Mouse (Mus musculus) lung, postnatal 14 days (tissue): ENCODE results near the gene Nr2c1.

Source experiments
- DNase-seq: peaks from one replicate; pipeline ENCODE4 v3.0.0; 2021

The Nr2c1 gene

DNA sequence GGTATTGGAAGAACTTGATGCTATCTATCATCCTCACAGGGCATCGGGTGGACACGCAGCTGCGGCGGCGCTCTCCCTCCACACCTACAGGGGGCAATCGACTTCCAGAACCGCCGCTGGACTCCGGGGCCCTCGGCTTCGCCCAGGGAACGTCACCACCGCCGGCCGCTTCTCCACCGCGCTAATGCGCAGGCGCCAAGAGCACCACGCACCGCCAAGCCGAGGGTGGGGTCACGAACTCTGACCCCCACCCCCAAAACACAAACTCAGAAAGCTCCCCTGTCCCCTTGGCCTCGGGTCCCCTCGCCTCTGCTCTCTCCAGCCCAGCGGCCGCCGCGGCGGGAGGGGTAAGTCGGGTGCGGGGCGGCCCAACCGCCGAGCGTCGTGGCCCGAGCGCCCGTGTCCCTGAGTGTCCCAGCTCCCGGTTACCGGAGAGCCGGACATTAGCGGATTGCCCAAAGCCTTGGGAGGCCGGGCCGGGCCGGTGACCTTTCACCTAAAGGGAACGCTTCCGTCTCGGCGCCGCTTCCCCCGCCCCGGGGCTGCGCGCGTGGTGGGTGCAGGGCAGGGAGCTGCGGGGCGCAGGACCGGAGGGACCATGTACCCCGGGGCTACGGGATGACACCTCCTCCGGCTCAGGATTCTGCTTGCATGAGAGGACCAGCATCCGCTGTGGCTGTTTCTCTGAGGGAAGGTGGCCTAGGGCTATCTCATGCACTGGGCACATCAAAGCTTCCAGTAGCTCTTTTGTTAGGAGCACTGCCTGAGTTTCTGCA lies at the start of gene Nr2c1:
Nr2c1 (plus strand) TSS at position 268 of the 776 bp plus-strand sequence.
- peak; percentile 92 for DNase-seq

DNA sequence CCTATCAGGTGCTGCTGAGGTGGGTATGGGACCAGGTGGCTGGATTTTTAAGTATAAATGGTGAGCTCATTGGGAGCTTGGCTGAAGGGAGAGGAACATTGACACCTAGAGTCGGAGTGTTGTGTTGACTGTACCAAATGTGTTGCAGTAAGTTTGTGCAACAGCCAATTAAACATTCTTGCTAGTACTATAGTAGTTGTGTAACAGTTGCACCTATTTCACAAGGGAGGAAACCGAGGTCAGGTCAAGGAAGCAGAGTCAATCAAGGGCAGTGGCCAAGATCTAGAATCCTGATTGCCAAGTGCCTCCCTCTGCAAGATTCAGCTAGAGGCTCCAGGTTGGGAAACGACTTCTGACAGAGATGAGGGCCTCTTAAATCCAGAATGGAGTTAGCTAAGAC lies 49.7 kb upstream of the Nr2c1 start:
- peak; percentile 53 for DNase-seq

DNA sequence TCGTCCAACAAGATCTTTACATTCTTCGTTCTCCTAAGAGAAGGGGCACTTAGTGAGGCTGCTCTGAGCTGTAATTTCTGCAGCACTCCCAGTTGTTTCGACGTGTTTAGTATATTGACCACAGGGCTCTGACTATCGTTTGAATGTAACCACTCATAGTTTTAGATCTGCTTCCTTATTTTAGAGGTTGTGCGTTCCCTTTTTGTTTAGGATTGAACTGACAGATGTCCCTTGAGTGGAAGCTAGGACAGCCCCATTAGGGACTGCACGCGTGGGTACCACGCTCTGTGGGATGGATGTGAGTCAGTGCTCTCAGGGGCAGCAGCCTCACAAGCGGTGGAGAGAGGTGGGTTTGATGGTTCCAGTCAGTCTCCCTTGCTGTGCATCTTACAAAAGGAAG lies 42.3 kb upstream of the Nr2c1 start:
- no peak for DNase-seq

DNA sequence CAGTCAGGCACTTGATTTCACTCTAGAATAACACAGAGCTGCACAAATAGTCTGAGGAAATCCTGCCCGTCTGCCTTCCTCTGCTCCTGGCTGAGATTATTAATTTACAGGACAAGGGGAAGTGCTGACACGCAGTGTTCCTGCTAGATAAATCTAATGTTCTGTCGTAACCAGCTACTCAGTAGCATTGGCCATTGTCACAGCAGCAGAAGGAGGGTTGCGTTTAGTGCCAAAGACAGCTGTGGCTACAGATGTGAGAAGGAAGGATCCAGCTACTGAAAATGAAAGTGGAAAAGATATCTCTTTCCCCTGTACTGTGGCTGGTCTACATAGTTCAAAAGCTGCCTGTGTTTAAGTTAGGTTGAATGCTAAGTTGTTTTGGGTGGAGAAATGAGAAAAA lies 40.7 kb upstream of the Nr2c1 start:
- DNase-seq, result peak; percentile 39

DNA sequence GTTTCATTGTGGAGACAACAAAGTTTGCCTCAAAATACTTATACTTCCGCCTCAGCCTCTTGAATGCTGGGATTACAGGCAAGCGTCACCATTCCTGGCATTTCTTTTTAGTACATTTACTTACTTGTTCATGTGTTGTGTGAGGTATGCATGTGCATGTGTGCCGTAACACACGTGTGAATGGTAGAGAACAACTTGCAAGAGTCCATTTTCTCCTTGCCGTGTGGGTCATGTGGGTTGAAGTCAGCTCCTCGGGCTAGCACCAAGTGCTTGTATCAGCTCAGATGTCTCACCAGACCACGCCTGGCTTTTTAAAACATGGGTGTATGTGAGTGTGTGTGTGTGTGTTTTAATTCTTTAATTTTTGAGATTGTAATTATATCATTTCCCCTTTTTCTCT lies 40.2 kb upstream of the Nr2c1 start:
- DNase-seq, result no peak

DNA sequence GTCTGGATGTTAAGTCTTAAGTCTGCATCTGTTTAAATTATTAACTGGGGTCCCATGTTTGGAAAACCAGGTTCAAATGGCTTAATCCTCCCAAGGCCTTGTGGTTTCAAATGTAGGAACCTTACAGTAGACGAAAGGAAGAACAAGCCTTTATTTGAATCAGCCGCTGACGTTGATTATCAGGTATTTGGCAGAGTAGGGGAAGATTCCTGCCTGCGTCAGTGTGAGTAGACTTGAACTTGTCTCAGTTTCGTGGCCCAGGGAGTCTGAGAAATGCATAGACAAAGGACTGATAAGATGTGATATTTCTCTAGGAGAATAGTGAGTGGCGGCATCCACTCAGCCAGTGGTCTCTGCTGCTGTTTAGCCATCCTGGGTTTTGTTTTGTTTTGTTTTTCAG lies 39.0 kb upstream of the Nr2c1 start:
- DNase-seq, result no peak

DNA sequence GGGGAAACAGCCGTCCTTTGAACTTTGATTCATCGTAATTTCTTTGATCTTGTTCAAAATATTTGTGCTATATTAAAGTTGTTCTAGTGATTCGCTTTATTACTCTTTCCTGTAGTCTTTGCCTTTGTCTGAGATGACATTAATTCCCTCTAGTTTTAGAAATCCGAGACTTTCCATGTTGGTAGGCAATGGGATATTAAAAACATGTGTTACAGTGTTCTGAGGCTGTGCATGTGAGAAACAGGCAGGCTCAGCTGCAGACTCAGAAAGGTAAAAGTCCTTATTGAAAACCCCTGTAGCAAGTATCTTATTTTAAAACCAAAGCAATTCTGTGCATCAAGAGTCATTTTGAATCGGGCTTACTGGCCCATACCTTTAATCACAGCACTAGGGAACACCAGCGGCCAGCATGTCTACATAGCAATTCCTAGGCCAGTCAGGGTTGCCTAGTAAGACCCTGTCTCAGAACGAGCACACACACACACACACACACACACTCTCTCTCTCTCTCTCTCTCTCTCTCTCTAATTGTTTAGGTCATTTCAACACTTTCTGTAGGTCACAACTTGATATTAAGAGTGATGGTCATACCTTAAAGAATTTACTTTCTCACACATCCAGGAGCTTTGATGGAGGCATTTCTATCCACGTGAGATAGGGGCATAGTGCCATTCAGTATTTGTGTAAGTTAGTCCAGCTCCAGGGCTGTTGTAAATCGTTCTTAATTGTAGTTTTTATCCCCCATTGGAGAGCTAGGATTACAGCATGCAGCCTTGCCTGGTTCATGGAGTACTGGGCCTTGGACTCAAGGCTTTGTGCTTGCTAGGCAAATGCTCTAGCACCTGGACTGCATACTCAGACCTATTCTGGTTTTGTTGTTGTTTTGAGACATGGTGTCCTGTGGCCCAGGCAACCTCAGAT lies 36.7 kb upstream of the Nr2c1 start:
- DNase-seq, result no peak

DNA sequence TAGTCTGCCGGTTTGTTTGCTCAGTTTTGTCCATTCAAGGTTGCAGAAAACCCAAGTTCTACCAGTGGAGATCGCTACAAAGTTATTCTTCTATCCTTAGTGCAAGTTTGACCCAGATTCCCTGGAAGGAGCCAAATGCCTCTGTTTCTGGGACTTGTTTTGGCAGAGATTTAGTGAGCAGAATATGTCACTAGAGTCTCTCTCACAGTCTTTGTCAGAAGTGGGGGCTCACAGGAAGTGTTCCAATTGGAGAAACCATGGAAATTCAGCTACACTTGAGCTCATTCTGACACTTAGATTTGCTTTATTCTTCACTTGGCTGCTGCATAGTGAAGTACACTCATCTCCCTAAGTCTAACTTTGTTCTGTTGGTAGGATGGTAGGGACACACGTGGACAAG lies 35.6 kb upstream of the Nr2c1 start:
- no peak for DNase-seq

DNA sequence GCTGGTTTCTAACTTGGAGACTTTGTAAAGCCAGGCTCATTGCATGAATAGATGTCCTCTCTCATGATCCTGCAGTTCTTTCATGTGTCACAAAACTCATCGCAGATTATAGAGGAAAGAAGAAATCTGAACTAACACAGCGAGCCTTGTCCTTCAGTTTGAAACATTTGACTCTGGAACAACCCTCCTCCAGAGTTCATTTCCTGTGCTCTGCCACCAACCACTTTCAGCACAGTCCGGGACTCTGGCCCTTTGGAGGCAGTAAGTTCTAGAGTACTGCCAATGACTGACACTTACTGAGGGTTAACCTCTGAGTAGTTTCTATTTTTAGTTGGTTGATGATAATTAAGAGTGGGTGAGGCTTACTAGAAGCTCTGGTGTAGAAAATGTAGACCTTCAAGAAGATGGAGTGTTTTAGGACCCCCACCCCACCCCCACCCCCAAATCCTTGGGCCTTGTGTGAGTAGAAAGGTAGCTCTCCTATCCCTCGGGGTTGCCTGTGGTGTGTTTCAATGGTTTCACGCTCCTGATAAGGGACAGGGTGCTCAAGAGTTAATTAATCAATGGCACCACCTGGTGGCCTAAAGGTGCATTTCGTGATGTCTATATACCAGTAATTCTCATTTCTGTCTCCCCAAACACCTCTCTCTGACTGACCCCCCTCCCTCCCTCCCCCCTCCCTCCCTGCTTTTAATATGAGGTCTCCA lies 31.8 kb upstream of the Nr2c1 start:
- peak; percentile 90 for DNase-seq

DNA sequence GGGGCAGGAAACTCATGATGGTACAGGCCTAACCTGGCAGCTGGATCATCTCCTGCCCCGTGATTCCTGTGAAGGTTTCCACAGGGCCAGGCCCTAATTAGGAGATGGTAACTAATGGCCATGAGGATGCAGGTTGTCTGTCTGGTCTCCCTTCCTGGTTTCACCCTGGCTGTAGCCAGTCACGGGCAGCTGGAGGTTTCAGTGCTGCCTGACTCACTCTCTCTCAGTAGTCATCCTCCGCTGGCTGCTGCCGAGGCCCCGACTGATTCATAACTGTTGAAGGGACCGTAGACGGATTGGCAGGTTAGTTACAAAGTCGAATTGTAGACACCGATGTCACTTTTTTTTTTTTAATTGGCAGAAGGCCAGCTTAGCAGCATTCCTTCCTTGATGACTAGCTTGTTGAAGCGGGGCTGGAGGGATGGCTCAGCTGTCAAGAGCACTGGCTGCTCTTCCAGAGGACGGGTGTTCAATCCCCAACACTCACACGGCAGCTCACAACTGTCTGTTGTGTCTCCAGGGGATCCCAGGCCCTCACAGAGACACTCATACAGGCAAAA lies 31.0 kb upstream of the Nr2c1 start:
- no peak for DNase-seq

DNA sequence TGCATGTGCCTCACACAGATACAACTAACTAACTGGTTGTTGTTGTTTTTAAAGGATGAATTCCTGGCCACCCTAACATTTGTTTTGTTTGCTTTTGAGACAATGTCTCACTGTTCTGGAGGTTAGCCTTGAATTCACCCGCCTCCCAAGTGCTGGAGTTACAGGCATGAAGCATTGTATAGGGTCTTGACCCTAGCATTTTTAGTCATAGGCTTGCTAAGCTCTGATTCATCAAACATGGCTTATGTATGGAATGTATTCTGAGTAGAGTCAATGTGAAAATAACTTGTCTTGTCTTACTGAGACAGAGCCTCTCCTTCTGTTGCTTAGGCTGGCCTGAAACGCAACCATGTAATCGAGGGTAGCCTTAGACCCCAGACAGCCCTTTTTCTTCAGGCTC lies 29.9 kb upstream of the Nr2c1 start:
- DNase-seq, result no peak

DNA sequence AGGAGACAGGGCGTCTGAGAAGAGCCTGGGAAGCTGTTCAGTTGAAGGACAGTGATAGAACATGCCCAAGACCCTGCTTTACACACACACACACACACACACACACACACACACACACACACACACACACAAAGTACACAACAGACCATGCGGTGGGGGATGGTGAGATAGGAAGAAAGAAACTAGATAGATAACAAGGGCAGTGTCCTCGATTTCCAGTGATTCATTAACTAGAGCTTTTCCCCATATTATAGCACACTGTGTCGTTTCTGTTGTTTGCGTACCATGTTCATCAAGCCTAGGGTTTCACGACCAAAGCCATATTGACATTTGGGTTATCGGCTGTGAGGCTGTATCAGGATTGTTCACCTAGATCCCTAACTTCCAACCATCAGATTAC lies 28.8 kb upstream of the Nr2c1 start:
- no peak for DNase-seq

DNA sequence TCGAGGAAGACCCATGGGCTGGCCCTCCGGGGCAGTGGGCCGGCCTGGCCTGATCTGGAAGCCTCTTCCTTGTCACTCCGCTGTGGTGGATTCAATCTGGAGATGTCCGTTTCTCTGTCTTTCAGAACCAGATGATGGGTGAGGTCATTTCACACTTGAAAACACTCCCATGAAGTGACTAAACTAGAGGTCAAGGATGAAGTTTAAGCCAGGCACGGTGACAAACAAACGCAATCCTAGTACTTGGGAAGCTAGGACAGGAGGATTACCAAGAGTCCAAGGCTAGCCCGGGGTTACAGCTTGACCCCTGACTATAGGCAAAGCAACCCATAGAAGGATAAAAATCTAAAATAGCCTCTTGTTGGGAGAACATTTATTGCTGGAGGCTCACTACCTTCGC lies 27.1 kb upstream of the Nr2c1 start:
- no peak for DNase-seq

DNA sequence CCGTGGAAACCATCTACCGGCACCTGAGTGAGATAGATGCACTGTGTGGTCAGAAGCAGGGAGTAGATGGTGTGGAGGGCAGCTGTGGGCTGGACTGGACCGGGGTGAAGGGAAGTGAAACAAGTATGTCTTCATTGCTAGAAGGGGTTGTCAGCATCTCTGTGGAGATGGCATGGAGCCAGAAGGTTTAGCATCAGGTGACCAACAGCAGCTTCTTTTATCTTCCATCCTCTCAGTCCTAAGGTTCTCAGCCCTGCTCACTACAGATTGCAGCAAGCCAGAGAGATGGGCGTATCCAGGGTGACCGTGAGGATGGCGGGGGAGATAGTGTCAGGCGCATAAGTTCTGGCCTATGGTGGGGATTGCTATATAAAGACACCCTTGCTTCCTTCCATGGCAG lies 25.2 kb upstream of the Nr2c1 start:
- no peak for DNase-seq

DNA sequence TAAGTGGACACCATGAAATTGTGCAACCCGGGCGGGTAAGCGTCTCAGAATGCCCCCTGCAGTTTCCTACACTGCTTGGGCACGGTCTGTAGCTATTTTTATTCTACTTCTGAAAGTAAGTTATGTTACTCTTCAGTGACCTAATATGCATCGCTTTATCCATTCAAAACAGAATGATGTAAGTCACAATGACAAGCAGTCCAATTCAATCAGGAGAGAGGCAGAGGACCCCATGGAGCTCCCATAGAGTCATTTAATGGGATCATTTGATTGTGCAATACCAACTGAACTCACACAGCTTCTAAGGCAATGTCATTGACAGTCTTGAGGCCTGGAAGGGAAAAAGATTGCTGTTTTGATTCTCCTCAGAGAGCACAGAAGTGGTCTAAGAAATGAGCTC lies 24.2 kb upstream of the Nr2c1 start:
- DNase-seq, result no peak

DNA sequence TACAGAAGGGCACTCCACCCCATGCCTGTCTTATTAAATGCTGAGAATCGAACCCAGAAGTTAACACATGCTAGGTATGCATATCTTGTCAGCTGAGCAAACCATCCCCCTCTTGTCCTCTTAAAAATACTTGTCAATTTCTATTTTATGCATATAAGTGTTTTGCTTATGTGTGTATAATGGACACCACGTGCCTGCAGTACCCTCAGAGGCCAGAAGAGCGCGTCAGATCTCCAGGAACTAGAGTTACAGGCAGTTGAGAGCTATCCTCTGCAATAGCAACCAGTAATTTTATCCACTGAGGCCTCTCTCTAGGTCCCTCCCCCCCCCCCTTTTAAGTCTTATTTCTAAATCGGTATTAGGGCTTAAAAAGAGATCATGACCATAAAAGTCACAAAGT lies 23.4 kb upstream of the Nr2c1 start:
- peak; percentile 17 for DNase-seq

DNA sequence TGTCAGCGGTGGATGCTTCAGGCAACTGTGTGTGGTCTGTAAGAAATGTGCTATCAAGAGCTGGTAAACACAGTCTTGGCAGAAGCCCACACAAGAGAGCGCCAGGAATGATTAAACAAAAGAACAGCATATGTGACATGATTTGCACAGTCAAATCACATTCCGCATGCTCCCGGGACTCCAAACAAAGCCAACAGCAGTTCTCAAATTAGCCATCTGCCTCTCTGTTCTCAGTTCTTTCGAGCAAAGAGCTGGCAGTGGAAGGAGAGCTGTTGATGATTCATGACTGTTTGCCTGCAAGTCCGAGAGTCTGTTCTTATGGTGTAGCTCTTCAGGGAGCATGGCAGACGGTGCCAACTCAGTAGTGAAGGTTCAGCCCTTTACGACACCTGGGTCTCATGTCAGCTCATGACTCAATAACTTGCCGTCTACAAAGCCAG lies 18.1 kb upstream of the Nr2c1 start:
- peak; percentile 51 for DNase-seq

DNA sequence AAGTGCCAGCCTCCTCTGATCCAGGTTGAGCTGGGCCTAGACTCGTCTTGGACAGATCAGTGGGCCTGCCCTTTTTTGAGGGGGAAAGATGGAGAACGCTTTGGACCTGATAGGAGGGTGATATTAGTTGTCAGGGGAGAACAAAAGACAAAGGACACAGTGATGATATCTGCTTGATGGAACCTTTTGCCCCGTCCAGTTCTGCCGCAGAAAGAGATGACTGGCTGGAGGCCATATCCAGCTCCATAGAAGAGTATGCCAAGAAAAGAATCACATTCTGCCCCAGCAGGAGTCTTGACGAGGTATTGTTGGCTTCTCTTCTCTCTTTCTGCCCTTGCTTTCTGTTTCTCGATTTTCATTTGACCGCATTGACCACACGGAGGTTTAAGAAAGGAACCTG lies 14.7 kb upstream of the Nr2c1 start:
- no peak for DNase-seq

DNA sequence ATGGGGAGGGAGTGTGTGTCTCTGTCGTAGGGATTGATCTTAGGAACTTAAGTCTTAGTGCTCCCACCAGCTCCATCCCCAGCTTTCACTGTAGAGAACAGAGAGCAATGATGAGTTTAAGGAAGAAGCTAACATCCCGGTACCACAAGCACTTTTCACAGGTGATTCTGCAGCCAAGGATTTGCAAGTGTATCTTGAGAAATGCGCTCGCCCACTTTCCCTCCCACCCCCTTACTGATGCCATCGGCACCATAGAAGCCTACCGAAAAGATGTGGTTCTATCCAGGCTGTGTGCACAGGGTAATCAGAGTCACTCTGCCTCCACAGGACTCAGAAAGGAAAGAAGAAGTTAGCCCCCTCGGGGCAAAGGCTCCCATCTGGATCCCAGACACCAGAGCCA lies 14.1 kb upstream of the Nr2c1 start:
- DNase-seq, result no peak

DNA sequence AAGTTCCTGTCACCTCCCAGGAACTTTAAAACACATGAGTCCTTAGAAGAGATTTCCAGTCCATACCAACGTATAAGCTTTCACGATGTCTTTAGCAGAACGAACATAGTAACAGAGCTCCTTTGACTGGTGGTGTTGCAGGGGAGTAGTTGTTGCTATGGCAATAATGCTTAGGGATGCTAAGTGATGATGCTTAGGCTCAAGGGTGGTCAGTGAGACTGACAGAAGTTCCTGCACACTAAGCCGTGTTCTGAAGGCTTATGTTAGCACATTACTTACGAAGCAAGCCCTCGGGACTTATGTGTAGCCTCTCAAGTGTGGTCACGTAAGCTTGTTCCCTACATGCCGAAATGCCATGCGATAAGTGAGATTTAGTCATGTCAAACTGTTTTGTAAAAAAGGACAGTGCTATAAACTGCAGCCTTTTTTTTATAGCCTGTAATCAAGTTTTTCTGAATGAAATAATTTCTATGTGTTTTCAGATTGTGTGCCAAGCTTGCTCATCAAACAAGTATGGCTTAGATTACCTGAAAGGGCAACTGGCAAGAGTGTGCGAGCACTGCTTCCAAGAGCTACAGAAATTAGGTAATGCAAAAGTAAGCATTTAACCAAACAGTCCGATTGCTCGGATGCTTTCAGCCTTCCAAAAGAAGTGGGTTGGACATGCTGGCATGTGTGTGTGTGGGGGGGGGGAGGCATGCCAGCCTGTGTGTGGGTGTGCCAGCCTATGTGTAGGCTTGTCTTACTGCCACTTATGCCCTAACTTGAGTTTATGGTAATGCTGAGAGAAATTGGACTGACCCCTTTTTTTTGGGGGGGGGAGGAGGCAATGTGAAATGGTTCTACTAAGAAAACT lies 13.1 kb upstream of the Nr2c1 start:
- DNase-seq, result no peak

DNA sequence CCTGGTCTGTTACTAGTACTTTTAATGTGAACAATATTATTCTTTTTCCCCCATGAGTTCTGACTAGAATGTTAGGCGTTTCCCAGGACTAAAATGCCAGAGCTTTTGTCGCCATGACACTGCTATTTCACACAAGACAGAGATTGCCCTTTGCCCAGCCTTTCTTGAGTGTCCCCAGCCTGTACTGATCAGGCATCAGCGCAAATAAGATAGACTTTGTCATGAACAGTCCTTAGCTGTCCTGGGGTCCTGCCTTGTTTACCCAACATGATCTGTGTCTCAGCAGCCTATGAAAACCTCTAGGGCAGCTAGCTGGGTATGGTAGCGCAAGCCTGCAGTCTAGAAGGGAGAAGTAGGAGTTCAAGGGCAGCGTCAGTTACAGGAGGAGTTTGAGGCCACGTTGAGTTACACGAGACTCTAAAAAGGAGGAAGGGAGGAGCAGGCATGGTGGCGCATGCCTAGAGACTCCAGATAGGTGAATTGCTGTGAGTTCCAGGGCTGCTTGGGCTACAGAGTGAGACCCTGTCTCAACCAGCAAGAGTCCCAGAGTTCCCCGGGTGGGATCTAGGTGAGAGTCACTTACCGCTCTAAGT lies 8.8 kb upstream of the Nr2c1 start:
- DNase-seq, result no peak
